In genomic region chr16:24022605-24023004, GRCm38 (mm10) we compare ENCODE assay signal across 25 mouse cellular contexts. TPM values are rescaled to one million over a fixed set of nuclear protein-coding genes. Genes with fewer than 3 reads are reported as not detected.
DNase-seq lines count a peak whose midpoint lies in the region; ATAC-seq lines count a peak whose summit lies in the region.
"Had no signal": no experiment of that assay in that cellular context is flagged by ENCODE, and none has a peak within 500 bp of the region (broad histone marks: within the 10 kb centered on the region; RNA-seq: fewer than 3 reads in every experiment).

No protein-coding gene starts in this region.

- no peak overlapping the region for H3K4me3 ChIP-seq in kidney, embryonic 15.5 days (replicated peaks)

- no peaks in the 10 kb centered on the region for H3K9me3 ChIP-seq in kidney, embryonic 15.5 days (replicated peaks)

- 78% methylated on average over 4 of the region's 4 CpGs for WGBS in kidney, embryonic 15.5 days

- peak; percentile 79 for DNase-seq in fat pad, adult 2 months (ENCODE audit: extremely low read depth, low read depth, low spot score)
- peak; percentile 84 for DNase-seq in gonadal fat pad, adult 2 months (ENCODE audit: low read depth)
- DNase-seq: adrenal gland, adult 2 months; adrenal gland, adult 8-10 months; adrenal gland, postnatal 10 days; adrenal gland, postnatal 14 days; adrenal gland, postnatal 25 days; adrenal gland, postnatal 36 days; B cell, adult 2 months; cerebellum, adult 11 months; cerebellum, adult 11-12 months; cerebellum, adult 18-20 months had no signal

- no peak overlapping the region for H3K9ac ChIP-seq in kidney, embryonic 15.5 days

- H3K27ac ChIP-seq in kidney, embryonic 15.5 days: no peak overlapping the region

- ATAC-seq in megakaryocyte progenitor cell, adult 5-6 weeks (replicated peaks; ENCODE audit: poor library complexity): no peak
- ATAC-seq in kidney, embryonic 15.5 days (replicated peaks; ENCODE audit: low FRiP score): no peak
- ATAC-seq: activated CD4-positive, CD25-positive, alpha-beta regulatory T cell, adult 4 months; CD4-positive, CD25-positive, alpha-beta regulatory T cell, adult 4 months; Patski had no signal

- H3K36me3 ChIP-seq in kidney, embryonic 15.5 days: no peaks in the 10 kb centered on the region
- H3K36me3 ChIP-seq: G1E had no signal

- H3K4me2 ChIP-seq in kidney, embryonic 15.5 days: no peak overlapping the region

- H3K27me3 ChIP-seq in kidney, embryonic 15.5 days: no peaks in the 10 kb centered on the region
- H3K27me3 ChIP-seq: Patski had no signal

- H3K4me1 ChIP-seq in kidney, embryonic 15.5 days: no peaks in the 10 kb centered on the region

RNA-seq across cellular contexts. Expression of gene Bcl6, which starts 34.0 kb away (rescaled TPM):
- polyA plus RNA-seq in gonadal fat pad, adult 2 months (2012; rRNA removed): 13.0 and 22.3 TPM in 2 replicates
- total RNA-seq in megakaryocyte progenitor cell, adult 5-6 weeks (2015): 4.1 and 6.9 TPM in 2 replicates
- 2.4 and 3.2 TPM in 2 replicates for total RNA-seq in megakaryocyte progenitor cell, adult 5-6 weeks (2017)
- 0.87 and 0.94 TPM in 2 replicates for polyA plus RNA-seq in kidney, embryonic 15.5 days (2015; fragmentation: Nextera tagmentation; extraction: Ambion mirVana)
- total RNA-seq: MEL had no signal
- polyA plus RNA-seq: G1E had no signal

RNA-seq across cellular contexts. Expression of gene Gm37419, which starts 34.3 kb away (rescaled TPM):
- polyA plus RNA-seq in gonadal fat pad, adult 2 months (2012; rRNA removed): not detected in 2 replicates
- not detected in 2 replicates for total RNA-seq in megakaryocyte progenitor cell, adult 5-6 weeks (2015)
- not detected in 2 replicates for total RNA-seq in megakaryocyte progenitor cell, adult 5-6 weeks (2017)
- polyA plus RNA-seq in kidney, embryonic 15.5 days (2015; fragmentation: Nextera tagmentation; extraction: Ambion mirVana): not detected in 2 replicates
- total RNA-seq: adrenal gland, adult 18-20 months; adrenal gland, adult 2 months; adrenal gland, adult 8-10 months; adrenal gland, postnatal 10 days; adrenal gland, postnatal 14 days; adrenal gland, postnatal 25 days; adrenal gland, postnatal 36 days; adrenal gland, postnatal 4 days; CH12.LX; ES-E14; G1E; MEL had no signal
- polyA plus RNA-seq: activated CD4-positive, CD25-positive, alpha-beta regulatory T cell, adult 4 months; adrenal gland, adult 2 months; brain, embryonic 14.5 days; C2C12; CD4-positive, CD25-positive, alpha-beta regulatory T cell, adult 4 months; G1E had no signal
